17 mouse cellular contexts compared by ENCODE assay signal in the genomic region with DNA sequence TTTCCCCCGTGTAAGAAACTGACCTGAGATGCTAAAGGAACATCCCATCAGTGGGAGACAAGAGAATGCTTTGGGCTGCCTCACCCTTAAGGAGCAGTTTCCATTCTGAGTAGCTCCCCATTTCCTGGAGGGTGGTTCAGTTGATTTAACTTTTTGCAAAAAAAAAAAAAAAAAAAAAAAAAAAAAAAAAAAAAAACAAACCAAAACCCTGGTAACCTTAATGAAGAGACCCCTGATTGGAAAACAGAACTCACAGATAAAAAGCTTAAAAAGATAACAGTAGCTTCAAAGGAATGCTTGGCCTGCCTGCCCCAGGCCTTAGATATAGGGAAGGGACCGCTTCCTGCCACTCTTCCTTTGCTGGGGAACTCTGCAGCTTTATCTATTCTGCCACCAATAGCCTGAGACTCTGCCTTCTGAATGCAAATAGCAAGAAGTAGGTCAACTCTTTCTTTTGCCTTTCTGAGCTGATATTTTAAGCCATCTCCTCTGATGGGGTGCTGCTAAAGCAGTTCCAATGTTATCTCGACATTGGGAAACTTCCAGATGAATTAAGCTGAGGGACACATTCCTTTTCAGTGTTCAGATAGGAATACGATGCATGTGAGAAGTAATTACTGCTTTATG. TPM values are rescaled to one million over a fixed set of nuclear protein-coding genes. Genes with fewer than 3 reads are reported as not detected.
A peak's percentile ranks its signal among the peaks of the same experiment; 100 is the strongest.
DNase-seq lines count a peak whose midpoint lies in the region; ATAC-seq and TF ChIP-seq lines count a peak whose summit lies in the region.
"Had no signal": no experiment of that assay in that cellular context is flagged by ENCODE, and none has a peak within 500 bp of the region (broad histone marks: within the 10 kb centered on the region; RNA-seq: fewer than 3 reads in every experiment).

No protein-coding gene starts in this region.

- H3K9ac ChIP-seq in heart, embryonic 12.5 days, result no peak overlapping the region
- no peak overlapping the region for H3K9ac ChIP-seq in CH12.LX (ENCODE audit: insufficient read depth, low read depth)
- H3K9ac ChIP-seq in MEL (ENCODE audit: control insufficient read depth, low read depth, low read length, poor library complexity, severe bottlenecking), result no peak overlapping the region
- H3K9ac ChIP-seq: limb, embryonic 13.5 days; liver, embryonic 15.5 days; stomach, embryonic 15.5 days had no signal

- H3K36me3 ChIP-seq in heart, embryonic 12.5 days, result no peaks in the 10 kb centered on the region
- H3K36me3 ChIP-seq in CH12.LX (replicated peaks in 1 of 2; ENCODE audit: control insufficient read depth in 1 of 2, insufficient read depth in 1 of 2, low read length in 1 of 2) (no peaks in the 10 kb centered on the region), MEL (ENCODE audit: control insufficient read depth in 1 of 2, insufficient read depth in 2 of 2, low read length in 2 of 2) (peaks cover 0 to 3% of the 10 kb centered on the region in 2 experiments; a peak in 1 of 4 replicates)
- H3K36me3 ChIP-seq: limb, embryonic 13.5 days; liver, embryonic 15.5 days; stomach, embryonic 15.5 days had no signal

- no peak for ATAC-seq in heart, embryonic 12.5 days (ENCODE audit: insufficient number of reproducible peaks, low FRiP score)
- ATAC-seq: activated CD4-positive, CD25-positive, alpha-beta regulatory T cell, adult 4 months; forebrain, embryonic 14.5 days had no signal

- no peak for TF ChIP-seq EP300 in CH12.LX (IDR thresholded peaks at IDR 0.05; ENCODE audit: low read length)
- no peak for TF ChIP-seq EP300 in MEL (IDR thresholded peaks at IDR 0.05; ENCODE audit: low read depth in 1 of 2, low read length in 2 of 2)

- H3K4me3 ChIP-seq in heart, embryonic 12.5 days, result no peak overlapping the region
- no peak overlapping the region for H3K4me3 ChIP-seq in layer of hippocampus, adult 2 months
- H3K4me3 ChIP-seq in CH12.LX (replicated peaks in 1 of 3; ENCODE audit: low read depth in 2 of 3, low read length in 2 of 3, poor library complexity in 1 of 3) (no peak overlapping the region), MEL (ENCODE audit: control insufficient read depth in 1 of 2, insufficient read depth in 1 of 2, low read depth in 2 of 2, low read length in 2 of 2) (no peak overlapping the region)
- H3K4me3 ChIP-seq: limb, embryonic 13.5 days; liver, embryonic 15.5 days; stomach, embryonic 15.5 days had no signal

- no peak for TF ChIP-seq CTCF in layer of hippocampus, adult 2 months (conservative IDR thresholded peaks at IDR 0.05)
- TF ChIP-seq CTCF in CH12.LX (conservative IDR thresholded peaks at IDR 0.05 in 1 of 2, IDR thresholded peaks at IDR 0.05 in 1 of 2; ENCODE audit: low read depth in 2 of 2, low read length in 2 of 2) (no peak), MEL (IDR thresholded peaks at IDR 0.05 in 2 of 3, conservative IDR thresholded peaks at IDR 0.05 in 1 of 3; ENCODE audit: control insufficient read depth in 1 of 3, insufficient read depth in 1 of 3, low read depth in 2 of 3, low read length in 3 of 3, poor library complexity in 1 of 3, severe bottlenecking in 1 of 3) (no peak)

- H3K4me2 ChIP-seq in heart, embryonic 12.5 days, result no peak overlapping the region
- no peak overlapping the region for H3K4me2 ChIP-seq in CH12.LX (ENCODE audit: insufficient read depth, low read depth, poor library complexity, severe bottlenecking)
- H3K4me2 ChIP-seq: limb, embryonic 13.5 days; liver, embryonic 15.5 days; stomach, embryonic 15.5 days had no signal

- TF ChIP-seq RAD21 in CH12.LX (IDR thresholded peaks at IDR 0.05; ENCODE audit: low read depth, low read length) (no peak), MEL (IDR thresholded peaks at IDR 0.05; ENCODE audit: low read depth, low read length) (no peak)

- H3K9me3 ChIP-seq in heart, embryonic 12.5 days (replicated peaks), result no peaks in the 10 kb centered on the region
- no peaks in the 10 kb centered on the region for H3K9me3 ChIP-seq in CH12.LX (replicated peaks; ENCODE audit: low read length)
- no peaks in the 10 kb centered on the region for H3K9me3 ChIP-seq in MEL (replicated peaks; ENCODE audit: insufficient read depth, low read length)
- H3K9me3 ChIP-seq: limb, embryonic 13.5 days; liver, embryonic 15.5 days; stomach, embryonic 15.5 days had no signal

- H3K79me2 ChIP-seq in CH12.LX (replicated peaks; ENCODE audit: control insufficient read depth, extremely low read depth, insufficient read depth, poor library complexity, severe bottlenecking) (no peaks in the 10 kb centered on the region), MEL (ENCODE audit: control insufficient read depth, insufficient read depth, low read length, poor library complexity) (no peaks in the 10 kb centered on the region)

- peaks cover 9% of the 10 kb centered on the region for H3K4me1 ChIP-seq in heart, embryonic 12.5 days (replicated peaks)
- H3K4me1 ChIP-seq in CH12.LX (ENCODE audit: control insufficient read depth in 1 of 2, insufficient read depth in 2 of 2) (peaks cover 3 to 40% of the 10 kb centered on the region in 2 experiments; a peak in 2 of 4 replicates), MEL (ENCODE audit: control insufficient read depth in 1 of 2, insufficient read depth in 2 of 2, low read length in 2 of 2) (peaks cover 0 to 17% of the 10 kb centered on the region in 2 experiments; a peak in 2 of 4 replicates)
- H3K4me1 ChIP-seq: limb, embryonic 13.5 days; liver, embryonic 15.5 days; stomach, embryonic 15.5 days had no signal

- peaks cover 39% of the 10 kb centered on the region for H3K27me3 ChIP-seq in heart, embryonic 12.5 days (replicated peaks)
- no peaks in the 10 kb centered on the region for H3K27me3 ChIP-seq in CH12.LX (replicated peaks)
- no peaks in the 10 kb centered on the region for H3K27me3 ChIP-seq in MEL (ENCODE audit: control insufficient read depth in 1 of 2, insufficient read depth in 2 of 2, low read length in 2 of 2)
- H3K27me3 ChIP-seq: liver, embryonic 15.5 days; stomach, embryonic 15.5 days had no signal

- no peak for DNase-seq in heart, adult 11 months
- no peak for DNase-seq in layer of hippocampus, adult 2 months (ENCODE audit: low spot score in 2 of 2)
- no peak for DNase-seq in layer of hippocampus, adult 9-11 months
- no peak for DNase-seq in CH12.LX (ENCODE audit: extremely low read depth)
- peak; percentile 43 for DNase-seq in MEL (ENCODE audit: low read depth, low spot score)
- DNase-seq in T-cell, adult 2 months (ENCODE audit: low spot score), result no peak
- DNase-seq: adrenal gland, postnatal 25 days; cerebellum, adult 11 months; gastrocnemius, postnatal 14 days; spleen, adult 18-20 months; thymus, postnatal 14 days had no signal

- 33% methylated on average over 4 of the region's 4 CpGs for WGBS in heart, embryonic 12.5 days

- 0 out of 2 replicates have a peak overlapping the region, but pooled peaks have one; percentile 33 for H3K27ac ChIP-seq in heart, embryonic 12.5 days (ENCODE audit: poor library complexity, severe bottlenecking)
- H3K27ac ChIP-seq in layer of hippocampus, adult 2 months, result peak overlapping the region; percentile 78
- H3K27ac ChIP-seq in CH12.LX (ENCODE audit: insufficient read depth, low read depth), result no peak overlapping the region
- H3K27ac ChIP-seq in MEL (ENCODE audit: control insufficient read depth, low read depth, low read length), result no peak overlapping the region; the same call in 1 of the 2 replicates
- H3K27ac ChIP-seq: limb, embryonic 13.5 days; liver, embryonic 15.5 days; stomach, embryonic 15.5 days had no signal

- TF ChIP-seq POLR2A in CH12.LX (IDR thresholded peaks at IDR 0.05; ENCODE audit: low read depth, low read length) (no peak), MEL (IDR thresholded peaks at IDR 0.05; ENCODE audit: control insufficient read depth in 1 of 2, insufficient read depth in 1 of 2, low read depth in 1 of 2, low read length in 2 of 2, poor library complexity in 1 of 2) (no peak)

- in situ Hi-C loops in CH12.LX (cut with MboI; ENCODE audit: low pct_ligation_motif_present, low pct_unique_long_range_greater_than_20kb, low sequenced_read_pairs), result no loop called here

- dilution Hi-C loops in CH12.LX (cut with MboI; ENCODE audit: extremely low pct_ligation_motif_present, extremely low pct_unique_long_range_greater_than_20kb, low sequenced_read_pairs), result no loop called here

TF ChIP-seq in CH12.LX, 34 proteins besides CTCF, POLR2A, EP300 and RAD21:
- peak; percentile 56 for TF ChIP-seq ZNF384 (IDR thresholded peaks at IDR 0.05; ENCODE audit: low read depth, low read length)
- no peak for TF ChIP-seq UBTF (IDR thresholded peaks at IDR 0.05; ENCODE audit: low read depth, low read length)

TF ChIP-seq in MEL, 35 proteins besides CTCF, POLR2A, EP300 and RAD21 (continues in another document):
- TF ChIP-seq E2F4 (IDR thresholded peaks at IDR 0.05; ENCODE audit: borderline replicate concordance, low read depth, low read length), result no peak
- peak; percentile 40; the same call in 1 of the 2 replicates for TF ChIP-seq GATA1 (IDR thresholded peaks at IDR 0.05; ENCODE audit: low read depth, low read length)
- TF ChIP-seq BHLHE40 (IDR thresholded peaks at IDR 0.05; ENCODE audit: borderline replicate concordance, low read depth, low read length), result no peak
- TF ChIP-seq ZNF384 (IDR thresholded peaks at IDR 0.05; ENCODE audit: low read depth, low read length), result peak; percentile 94
- TF ChIP-seq RCOR1 (IDR thresholded peaks at IDR 0.05; ENCODE audit: low read depth, low read length), result peak; percentile 40; the same call in 1 of the 2 replicates
- no peak for TF ChIP-seq NRF1 (IDR thresholded peaks at IDR 0.05; ENCODE audit: insufficient read depth, low read depth, low read length, poor library complexity, severe bottlenecking)
- no peak for TF ChIP-seq ZKSCAN1 (IDR thresholded peaks at IDR 0.05; ENCODE audit: low read depth, low read length)
- TF ChIP-seq POLR2AphosphoS5 (IDR thresholded peaks at IDR 0.05; ENCODE audit: borderline replicate concordance, low read depth, low read length), result no peak
- TF ChIP-seq ZMIZ1 (IDR thresholded peaks at IDR 0.05; ENCODE audit: low read depth, low read length), result no peak
- no peak for TF ChIP-seq TAL1 (IDR thresholded peaks at IDR 0.05; ENCODE audit: low read length)
- TF ChIP-seq SMC3 (IDR thresholded peaks at IDR 0.05; ENCODE audit: low read depth, low read length), result 0 out of 2 replicates have a peak, but pooled peaks have one; percentile 7
- TF ChIP-seq ETS1 (IDR thresholded peaks at IDR 0.05; ENCODE audit: low read depth, low read length), result no peak
- no peak for TF ChIP-seq TCF12 (IDR thresholded peaks at IDR 0.05; ENCODE audit: low read depth, low read length)
- TF ChIP-seq ELF1 (IDR thresholded peaks at IDR 0.05; ENCODE audit: low read depth, low read length), result no peak

RNA-seq across cellular contexts. Expression of a gene that starts 53.0 kb away (rescaled TPM):
- polyA plus RNA-seq in heart, embryonic 12.5 days (2016; fragmentation: Nextera tagmentation; extraction: Ambion mirVana), result 0.05 TPM in 2 replicates
- 1 to 10 TPM in 1 of 2 experiments, under 1 TPM in 1; 0.59 to 1.1 TPM for total RNA-seq in layer of hippocampus, adult 2 months (2021)
- total RNA-seq in CH12.LX (2012; rRNA removed), result 0.04 TPM in 1 of 2 replicates, not detected in the other
- total RNA-seq in CH12.LX (2014; rRNA removed), result not detected in 2 replicates
- polyA plus RNA-seq in CH12.LX (2012; ENCODE audit: insufficient read length, low read depth), result 0.04 TPM in 1 of 2 replicates, not detected in the other
- 0.13 and 0.31 TPM in 2 replicates for total RNA-seq in MEL (2012; rRNA removed)
- polyA plus RNA-seq in MEL (2012; ENCODE audit: insufficient read depth in 1 of 2, insufficient read length in 2 of 2, low read depth in 1 of 2, low replicate concordance in 2 of 2, missing spikeins in 1 of 2), result under 1 TPM in 1 of 2 experiments, not detected in 1; 0.11 TPM
- polyA plus RNA-seq: activated CD4-positive, CD25-positive, alpha-beta regulatory T cell, adult 4 months; liver, embryonic 15.5 days had no signal

Comparison
In these comparisons a context has a peak if more than half of its experiments do, and no peak if none do; other contexts are left out.
1. H3K27ac ChIP-seq: peak in heart, embryonic 12.5 days (single experiment) and layer of hippocampus, adult 2 months (single experiment); none in CH12.LX (single experiment) and MEL (single experiment).